Mouse (Mus musculus) T-cell, adult 2 months (primary cell): ENCODE results near the gene Gfap.

ENCODE experiments used
- DNase-seq: peaks from one replicate; pipeline ENCODE4 v3.0.0; 2022; ENCODE audit warnings: low spot score

Gfap gene

GRCm38 (mm10) chr11:102900763-102901162 lies at the start of gene Gfap:
Gene Gfap (minus strand): TSS chr11:102900912.
- DNase-seq, result peak; percentile 24

DNA sequence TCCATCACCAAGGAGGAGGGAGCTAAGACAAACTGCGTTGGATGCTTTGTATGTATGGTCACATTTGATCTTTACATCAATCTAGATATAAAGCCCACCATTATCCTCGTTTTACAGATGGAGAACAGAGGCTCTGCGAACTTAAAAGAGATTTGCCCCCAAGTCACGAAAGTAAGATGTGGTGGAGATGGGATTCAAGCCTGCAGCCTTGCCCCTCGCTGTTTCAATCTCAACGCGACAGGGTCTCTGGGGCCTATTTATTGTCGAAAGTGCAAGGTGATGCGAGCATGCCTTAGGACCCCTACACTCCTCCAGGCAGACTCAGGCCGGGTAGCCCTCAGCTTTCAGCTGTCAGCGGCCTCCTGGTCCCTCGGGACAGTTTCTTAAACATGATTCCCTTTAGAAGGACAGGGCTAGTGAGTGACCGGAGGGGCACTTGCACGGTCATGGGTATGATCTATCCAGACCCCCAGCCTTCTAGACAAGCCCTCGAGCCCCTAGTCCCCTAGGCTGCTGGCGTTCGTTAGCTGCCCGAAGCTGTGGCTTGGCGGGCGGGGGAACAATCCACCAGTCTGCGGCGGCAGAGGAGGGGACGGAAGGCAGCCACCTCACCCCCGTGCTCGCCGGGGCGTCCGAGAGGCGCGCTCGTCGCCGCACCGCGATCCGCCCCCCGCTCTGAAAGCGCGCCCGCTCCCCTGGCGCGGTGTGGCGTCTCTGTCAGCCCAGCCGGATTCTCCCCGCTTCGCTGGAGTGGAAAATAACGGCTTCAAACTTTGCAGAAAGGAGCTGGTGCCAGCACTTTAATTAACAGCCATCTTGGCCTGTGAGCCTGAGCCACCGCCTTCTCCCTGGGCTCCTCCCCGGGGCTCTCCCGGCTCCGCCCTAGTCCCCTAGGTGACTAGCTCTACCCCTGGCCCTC lies 47.6 kb upstream of the Gfap start:
- peak; percentile 17 for DNase-seq

GRCm38 (mm10) chr11:102946992-102947343 lies 46.3 kb upstream of the Gfap start:
- no peak for DNase-seq

GRCm38 (mm10) chr11:102946265-102946991 lies 45.7 kb upstream of the Gfap start, which contains the start of gene C1ql1:
Gene C1ql1 (minus strand): TSS chr11:102946688.
- peak; percentile 68 for DNase-seq

GRCm38 (mm10) chr11:102945306-102946264 lies 44.9 kb upstream of the Gfap start:
- no peak for DNase-seq

DNA sequence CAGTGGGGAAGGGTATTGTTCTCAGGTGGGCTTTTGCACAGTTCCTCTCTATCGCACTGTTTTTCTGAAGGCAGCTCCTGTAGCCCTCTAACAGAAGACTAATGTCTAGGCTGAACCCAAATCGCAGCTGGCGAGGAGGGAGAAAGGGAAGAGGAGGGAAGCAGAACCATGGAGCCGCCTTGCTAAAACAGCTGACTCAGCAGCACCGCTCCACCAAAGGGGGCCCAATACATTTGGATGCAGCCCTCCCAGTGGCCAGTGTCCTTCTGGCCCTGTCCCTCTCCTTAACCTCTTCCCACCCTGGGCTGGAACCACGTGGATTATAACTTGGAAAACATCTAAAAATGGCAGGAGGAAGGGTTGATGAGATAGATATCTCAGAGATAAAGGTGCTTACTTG lies 40.5 kb upstream of the Gfap start:
- DNase-seq, result no peak

- DNase-seq, result no peak
These were observed 38.4 kb upstream of the Gfap start for GRCm38 (mm10) chr11:102939024-102939675.

DNA sequence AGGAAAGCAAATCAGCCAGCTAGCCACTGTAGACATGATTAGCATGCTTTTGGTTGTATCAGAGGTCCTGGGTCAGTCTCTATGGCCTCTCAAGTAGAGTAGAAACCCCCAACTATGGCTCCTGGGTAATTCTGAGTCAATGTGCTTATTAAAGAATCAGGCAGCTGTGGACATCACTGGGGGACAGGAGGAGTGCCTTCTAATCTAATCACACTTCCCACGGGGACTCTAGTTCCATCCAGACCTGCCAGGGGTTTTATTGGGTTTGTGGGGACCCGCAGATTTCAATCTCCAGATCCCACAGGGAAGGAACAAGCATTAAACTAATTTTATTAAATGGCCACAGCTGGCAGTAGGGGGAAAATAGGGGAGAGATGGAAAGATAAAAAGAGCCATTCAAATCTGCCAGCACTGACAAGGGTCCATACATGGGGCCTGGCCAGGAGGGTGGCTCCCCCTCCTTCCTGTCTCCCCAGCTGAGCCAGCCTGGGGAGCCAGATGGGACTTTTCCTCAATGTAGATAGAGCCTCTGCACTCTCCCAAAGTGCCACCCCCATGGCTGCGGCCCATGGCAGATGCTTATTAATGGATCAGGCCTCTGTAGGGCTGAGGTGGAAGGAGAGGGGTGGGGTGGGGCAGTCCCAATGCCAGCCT lies 36.9 kb upstream of the Gfap start:
- DNase-seq, result no peak

DNA sequence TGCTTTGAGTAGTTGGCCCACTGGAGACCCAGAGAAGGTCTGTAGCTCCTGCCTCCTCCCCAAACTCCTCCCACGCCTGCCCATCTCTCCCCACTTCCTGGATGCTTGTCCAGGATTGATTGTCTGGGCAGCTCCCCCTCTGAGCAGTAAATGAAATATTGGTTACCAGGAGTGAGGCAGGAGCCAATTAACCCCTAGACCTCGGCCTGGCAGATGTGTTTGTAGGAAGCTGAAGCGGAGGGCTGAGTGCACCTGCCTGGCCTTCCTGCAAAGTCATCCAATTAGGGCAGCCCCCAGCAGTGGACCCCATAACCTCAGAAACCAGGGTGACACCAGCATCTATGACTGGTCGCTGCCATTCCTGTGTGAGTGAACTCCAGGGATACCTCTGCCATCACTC lies 35.6 kb upstream of the Gfap start:
- no peak for DNase-seq

GRCm38 (mm10) chr11:102930672-102931071 lies 30.0 kb upstream of the Gfap start:
- no peak for DNase-seq

DNA sequence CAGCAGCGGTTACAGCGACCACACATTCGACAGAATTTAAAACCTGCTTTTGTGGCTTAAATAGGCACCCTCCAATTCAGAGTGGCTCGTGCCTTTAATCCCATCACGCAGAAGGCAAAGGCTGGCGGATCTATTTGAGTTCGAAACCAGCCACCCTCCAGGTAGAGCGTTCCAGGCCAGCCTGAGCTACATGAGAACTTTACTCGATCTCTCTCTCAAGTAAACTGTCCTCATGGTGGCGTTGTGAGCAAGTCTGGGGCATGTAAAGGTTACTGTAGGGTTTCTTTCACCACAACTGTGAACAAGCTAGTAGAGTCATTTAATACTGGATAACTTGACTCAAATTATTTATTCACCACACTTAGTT lies 24.6 kb upstream of the Gfap start:
- peak; percentile 71 for DNase-seq

- DNase-seq, result peak; percentile 88
These were observed 24.0 kb upstream of the Gfap start, which contains the start of gene Kif18b for GRCm38 (mm10) chr11:102924557-102925350. Gene Kif18b (minus strand): TSS chr11:102925124.

- DNase-seq, result no peak
These were observed 20.8 kb upstream of the Gfap start for GRCm38 (mm10) chr11:102921491-102921890.

DNA sequence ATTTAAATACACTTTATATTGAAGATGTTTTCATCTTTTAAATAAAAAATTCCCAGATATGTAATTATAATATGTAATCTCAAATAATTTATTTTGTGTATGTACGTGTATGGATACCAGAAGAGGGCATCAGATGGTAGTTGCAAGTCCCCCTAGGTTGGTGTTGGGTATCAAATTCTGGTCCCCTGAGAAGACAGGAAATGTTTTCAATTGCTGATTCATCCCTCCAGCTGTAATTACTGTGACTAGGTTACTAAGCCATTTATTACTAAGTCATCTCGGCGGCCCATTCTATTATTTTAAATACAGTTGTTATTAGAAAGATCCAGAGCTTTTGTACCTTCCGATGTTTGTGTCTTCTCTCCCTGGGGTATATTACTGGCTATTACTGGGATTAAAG lies 17.4 kb upstream of the Gfap start:
- DNase-seq, result no peak

- DNase-seq, result no peak
These were observed 14.7 kb upstream of the Gfap start for GRCm38 (mm10) chr11:102915380-102915779.

GRCm38 (mm10) chr11:102911376-102911775 lies 10.7 kb upstream of the Gfap start:
- no peak for DNase-seq

DNA sequence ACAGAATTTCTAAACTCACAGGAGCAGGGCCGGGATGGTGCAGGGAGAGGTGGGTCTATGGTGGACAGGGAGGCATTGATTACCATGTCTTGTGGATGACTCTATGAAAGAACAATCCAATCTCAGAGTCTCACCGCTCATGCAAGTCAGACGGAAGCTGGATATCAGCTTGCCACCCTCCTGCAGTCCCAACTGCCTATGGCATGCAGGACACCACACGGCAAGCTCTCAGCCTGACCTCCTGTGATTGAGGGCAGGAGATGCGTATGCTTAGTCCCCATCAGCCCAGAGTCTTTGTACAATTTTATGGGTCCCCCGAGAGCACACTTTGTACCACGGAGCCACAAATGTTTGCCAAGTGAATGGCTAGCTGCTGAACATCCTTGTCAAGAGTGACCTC lies 2.9 kb upstream of the Gfap start:
- no peak for DNase-seq

DNA sequence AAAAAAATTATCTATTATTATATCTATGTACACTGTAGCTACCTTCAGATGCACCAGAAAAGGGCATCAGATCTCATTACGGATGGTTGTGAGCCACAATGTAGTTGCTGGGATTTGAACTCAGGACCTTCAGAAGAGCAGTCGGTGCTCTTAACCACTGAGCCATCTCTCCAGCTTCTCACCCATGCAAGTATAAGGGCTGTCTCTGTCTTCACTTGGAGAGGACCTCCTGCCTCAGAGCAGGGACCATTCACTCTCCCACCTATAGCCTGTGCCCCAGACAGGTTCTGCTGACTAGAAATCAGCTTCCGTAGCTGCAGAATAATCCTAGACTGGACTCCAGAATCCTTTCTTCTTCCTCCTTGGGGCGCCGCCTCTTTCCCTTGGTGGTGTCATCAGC lies 1.4 kb upstream of the Gfap start:
- no peak for DNase-seq

DNA sequence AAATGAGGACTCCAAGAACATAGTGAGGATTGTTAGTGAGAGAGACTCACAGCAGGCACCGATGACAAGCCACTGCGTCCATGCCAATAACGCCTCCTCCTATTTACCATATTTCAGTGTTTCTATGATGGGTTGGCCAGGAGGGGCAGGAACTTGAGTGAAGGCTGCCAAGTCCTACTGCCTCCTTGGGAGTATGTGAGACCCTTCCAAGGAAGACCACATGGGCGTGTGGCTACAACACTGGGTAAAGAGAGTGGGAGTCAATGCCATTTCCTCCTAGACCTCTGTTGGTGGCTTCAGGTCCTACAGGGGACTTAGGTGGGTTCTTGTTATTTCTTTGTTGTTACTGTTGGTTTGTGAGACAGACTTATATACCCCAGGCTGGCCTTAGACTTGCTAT lies 487 bp upstream of the Gfap start:
- no peak for DNase-seq

DNA sequence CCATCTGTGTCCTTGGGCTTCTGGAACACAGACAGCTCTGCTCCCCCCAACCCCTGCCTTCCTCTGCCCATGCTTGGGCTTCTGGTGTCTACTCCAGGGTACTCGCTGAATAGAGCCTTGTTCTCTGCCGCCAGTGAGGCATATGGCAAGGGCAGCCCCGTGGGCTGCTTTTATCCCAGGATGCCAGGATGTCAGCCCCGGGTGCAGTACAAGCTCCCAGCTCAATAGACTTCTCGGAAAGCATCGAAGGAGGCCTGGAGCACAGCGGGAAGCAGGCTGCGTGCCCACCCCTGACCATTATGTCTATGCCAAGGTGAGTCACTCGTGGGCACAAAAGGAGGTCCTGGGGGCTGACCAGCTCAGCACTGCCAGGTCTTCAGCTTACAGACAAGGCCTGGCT lies 2.3 kb downstream of the Gfap start:
- DNase-seq, result no peak
